Mouse (Mus musculus): Measurements from ENCODE around the gene Mrpl1.
A peak's percentile ranks its signal among the peaks of the same experiment; 100 is the strongest.

The Mrpl1 gene

GRCm38 (mm10) chr5:96207531-96207930 lies 1.8 kb upstream of the Mrpl1 start:
- DNase-seq (ENCODE audit: low spot score in 2 of 2): no peak

DNA sequence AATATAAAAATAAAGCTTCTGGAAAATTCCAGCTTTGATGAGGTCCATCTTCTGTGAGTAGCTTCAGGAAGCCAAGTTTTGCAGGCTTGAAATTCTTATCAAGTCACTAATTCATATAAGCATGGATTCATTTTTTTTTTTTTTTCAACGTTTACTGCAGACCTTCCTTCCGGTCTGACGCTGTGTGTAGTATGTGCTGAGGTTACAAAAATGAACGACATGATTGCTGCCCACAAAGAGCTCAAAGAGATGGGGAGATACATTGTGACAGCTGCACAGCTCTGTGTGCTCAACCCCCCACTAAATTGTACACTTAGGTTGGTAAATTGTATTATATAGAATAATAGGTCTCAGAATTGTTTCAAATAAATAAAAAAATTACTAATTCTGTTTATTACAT lies 750 bp upstream of the Mrpl1 start:
- DNase-seq (ENCODE audit: low spot score in 2 of 2): no peak

DNA sequence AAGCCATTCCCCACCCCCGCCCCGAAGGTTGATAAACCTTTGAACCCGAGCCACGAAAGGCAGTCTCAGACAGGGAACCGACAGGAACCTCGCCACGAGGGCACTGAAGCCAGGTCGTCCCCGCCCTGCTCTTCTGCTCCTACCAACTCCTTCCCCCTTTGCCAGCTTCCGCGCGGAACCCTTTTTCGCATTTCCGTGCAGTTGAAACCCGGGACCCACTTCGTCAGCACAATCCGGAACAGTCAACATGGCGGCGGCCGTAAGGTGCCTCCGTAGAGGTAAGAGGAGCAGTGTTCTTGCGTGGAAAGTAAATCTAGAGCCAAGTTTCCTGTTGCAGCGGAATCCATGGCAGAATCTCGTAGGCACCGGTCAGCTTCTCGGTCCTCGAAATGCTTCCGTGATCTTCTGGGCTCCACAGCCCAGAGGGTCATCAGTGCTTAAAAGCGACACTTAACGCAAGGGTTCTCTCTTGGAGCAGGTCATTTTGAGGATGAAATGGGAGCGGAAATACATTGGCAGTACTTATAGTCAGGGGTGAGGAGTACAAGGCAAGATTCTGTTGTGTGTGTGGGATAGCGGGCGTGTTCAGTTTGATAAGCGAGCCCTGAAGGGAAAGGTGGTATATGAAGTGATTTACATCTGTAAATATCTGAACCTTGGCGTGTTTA lies 757 bp downstream of the Mrpl1 start:
- peak; percentile 90 to 94 for DNase-seq (ENCODE audit: low spot score in 2 of 2)

GRCm38 (mm10) chr5:96218648-96219047 lies 9.4 kb downstream of the Mrpl1 start:
- DNase-seq (ENCODE audit: low spot score in 2 of 2): no peak

- no peak for DNase-seq (ENCODE audit: low spot score in 2 of 2)
These were observed 10.2 kb downstream of the Mrpl1 start for GRCm38 (mm10) chr5:96219512-96219911.

GRCm38 (mm10) chr5:96221298-96221697 lies 12.0 kb downstream of the Mrpl1 start:
- no peak for DNase-seq (ENCODE audit: low spot score in 2 of 2)

DNA sequence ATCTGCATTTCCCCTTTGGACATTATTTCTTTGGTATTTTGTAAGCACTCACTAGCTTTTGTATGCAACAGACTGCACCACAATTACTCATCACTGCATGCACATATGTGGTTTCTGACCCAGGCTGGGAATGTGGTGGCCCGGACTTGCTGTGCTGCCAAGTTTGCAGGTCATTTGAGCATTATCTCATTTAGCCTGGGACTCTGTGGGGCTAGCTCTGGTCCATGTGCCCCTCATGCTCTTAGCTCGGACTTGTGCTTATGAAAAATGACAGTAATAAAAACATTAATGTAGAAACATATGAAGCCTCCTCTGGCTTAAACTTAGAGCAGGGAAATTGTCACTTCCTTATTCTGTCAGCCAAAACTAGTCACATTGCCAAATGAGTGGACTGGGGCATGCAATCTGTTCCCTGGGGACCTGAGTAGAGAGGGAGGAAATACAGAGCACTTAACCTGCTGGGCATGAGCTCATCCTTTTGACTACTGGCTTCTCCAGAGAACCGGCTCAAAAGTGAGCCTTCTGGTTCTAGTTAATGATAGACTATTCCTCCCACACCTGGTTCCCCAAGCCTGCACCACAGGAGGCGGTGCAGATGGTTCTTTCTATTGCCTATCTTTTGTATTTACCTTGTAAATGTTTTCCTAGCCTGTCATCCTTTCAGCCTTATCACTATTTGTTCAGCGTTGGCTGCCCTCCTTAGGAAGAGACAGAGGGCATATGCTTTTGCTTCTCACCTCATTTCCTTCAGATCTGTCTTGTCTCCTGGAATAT lies 12.7 kb downstream of the Mrpl1 start:
- DNase-seq (ENCODE audit: low spot score in 2 of 2): peak; percentile 26 to 36

GRCm38 (mm10) chr5:96222964-96223363 lies 13.7 kb downstream of the Mrpl1 start:
- DNase-seq (ENCODE audit: low spot score in 2 of 2): no peak

DNA sequence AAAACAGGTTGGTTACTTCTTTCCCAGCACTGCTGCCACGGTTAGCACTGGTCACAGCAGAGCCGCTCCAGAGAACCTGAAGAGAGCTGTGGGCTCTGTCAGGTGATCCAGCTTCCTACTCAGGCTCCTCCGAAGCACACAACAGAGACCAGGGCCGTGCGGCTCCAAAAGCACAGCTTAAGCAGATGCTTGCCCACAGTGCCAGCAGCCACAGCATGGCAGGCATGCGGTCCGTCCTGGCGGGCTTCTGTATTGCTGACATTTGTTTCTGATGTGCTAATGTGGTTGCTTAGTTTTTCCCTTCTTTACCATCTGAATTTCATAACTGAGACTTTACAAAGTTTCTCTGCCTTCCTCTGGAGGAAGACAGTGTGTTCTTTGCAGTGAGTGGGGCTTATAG lies 17.2 kb downstream of the Mrpl1 start:
- no peak for DNase-seq (ENCODE audit: low spot score in 2 of 2)

GRCm38 (mm10) chr5:96228967-96229366 lies 19.7 kb downstream of the Mrpl1 start:
- DNase-seq (ENCODE audit: low spot score in 2 of 2): no peak

GRCm38 (mm10) chr5:96238797-96239196 lies 29.5 kb downstream of the Mrpl1 start:
- DNase-seq (ENCODE audit: low spot score in 2 of 2): no peak

DNA sequence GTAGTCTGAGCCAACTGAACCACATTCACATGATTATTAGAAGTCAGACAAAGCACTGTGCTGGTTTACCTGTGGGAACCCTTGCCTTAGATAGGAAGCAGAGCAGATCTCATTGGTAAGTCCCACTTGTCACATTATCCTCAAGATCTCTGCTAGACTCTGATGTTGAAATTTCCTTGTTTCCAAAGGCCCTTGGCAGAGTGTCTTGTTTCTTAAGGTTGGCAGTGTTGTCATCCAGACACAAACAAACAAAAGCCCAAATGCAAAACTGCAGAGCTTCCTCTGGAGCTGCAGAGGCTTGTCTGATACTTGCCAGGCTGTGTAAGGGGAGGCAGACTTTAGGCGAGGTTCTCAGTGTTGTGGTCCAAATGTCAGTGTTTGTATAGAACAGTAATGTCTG lies 31.6 kb downstream of the Mrpl1 start:
- DNase-seq (ENCODE audit: low spot score in 2 of 2): no peak

DNA sequence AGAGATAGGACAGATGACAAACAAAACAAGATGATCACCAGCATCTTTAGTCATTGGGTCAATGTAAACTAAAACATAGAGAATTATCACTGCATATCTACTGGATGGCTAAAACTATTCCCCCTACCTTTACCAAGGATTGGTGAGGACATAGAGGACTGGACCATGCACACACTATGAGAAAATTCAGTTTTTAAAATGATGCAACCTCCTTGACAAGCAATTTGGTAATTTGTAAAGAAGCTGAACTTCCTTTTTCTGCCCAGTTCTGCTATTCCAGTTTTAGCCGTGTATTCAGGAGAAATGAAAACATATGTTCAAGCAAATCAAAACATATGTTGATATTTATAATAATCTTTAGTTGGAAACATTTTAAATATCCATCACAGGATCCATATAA lies 35.2 kb downstream of the Mrpl1 start:
- DNase-seq (ENCODE audit: low spot score in 2 of 2): no peak

- DNase-seq (ENCODE audit: low spot score in 2 of 2): no peak
These were observed 44.7 kb downstream of the Mrpl1 start for GRCm38 (mm10) chr5:96253995-96254394.

GRCm38 (mm10) chr5:96255166-96255565 lies 45.9 kb downstream of the Mrpl1 start:
- DNase-seq (ENCODE audit: low spot score in 2 of 2): no peak

GRCm38 (mm10) chr5:96258210-96258609 lies 48.9 kb downstream of the Mrpl1 start:
- no peak for DNase-seq (ENCODE audit: low spot score in 2 of 2)

DNA sequence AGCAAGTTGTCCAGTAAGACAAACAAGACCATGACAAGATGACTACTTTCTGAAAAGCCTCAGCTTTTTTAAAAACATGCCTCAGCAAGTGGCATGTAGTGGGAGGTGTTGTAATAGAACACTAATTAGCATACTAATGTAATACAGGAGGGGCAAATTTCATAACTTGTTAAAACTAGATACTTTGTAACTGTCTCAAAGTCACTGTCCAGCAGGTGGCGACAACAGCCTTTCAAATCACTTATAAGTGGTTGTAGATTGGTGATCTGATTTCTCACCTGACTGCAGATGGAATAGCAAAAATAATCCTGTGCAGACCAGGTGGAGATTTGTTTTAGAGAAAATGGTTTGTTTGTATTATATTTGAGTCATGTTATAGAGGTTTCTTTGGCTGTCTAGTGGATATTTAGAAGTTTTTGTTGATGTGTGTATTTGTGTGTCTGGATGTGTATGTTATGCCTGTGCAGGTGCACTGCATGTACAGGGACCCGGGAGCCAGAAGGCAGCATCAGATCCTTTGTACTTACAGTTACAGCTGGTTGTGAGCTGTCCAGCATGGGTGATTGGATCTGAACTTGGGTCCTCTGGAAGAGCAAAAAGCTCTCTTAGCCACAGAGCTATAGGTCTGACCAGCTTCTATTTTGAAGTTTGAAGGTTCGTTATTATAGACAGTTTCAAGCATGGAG lies 57.9 kb downstream of the Mrpl1 start:
- peak in 1 of 2 experiments; percentile 28 for DNase-seq (ENCODE audit: low spot score in 2 of 2)

DNA sequence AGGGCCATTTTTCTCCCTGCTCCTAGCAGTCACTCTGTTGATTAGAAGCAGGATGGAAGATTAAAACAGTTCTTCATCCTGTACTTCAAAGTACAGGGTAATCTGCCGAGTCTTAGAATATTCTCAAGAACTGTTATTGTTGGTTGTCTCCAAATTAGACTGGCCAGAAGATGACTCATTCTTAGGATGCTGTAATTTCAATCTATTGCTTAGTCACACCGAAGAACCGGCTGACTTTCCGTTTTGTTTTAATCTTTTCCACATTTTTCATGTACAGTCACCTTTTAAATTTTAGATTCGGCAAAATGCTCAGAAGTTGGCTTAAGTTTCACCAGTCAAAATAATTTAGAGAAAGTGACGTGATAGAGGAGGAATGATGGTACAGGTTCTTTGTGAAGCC lies 61.8 kb downstream of the Mrpl1 start:
- DNase-seq (ENCODE audit: low spot score in 2 of 2): no peak

GRCm38 (mm10) chr5:96305786-96306185 lies 96.5 kb downstream of the Mrpl1 start:
- no peak for DNase-seq (ENCODE audit: low spot score in 2 of 2)

GRCm38 (mm10) chr5:96306271-96306670 lies 97.0 kb downstream of the Mrpl1 start:
- DNase-seq (ENCODE audit: low spot score in 2 of 2): no peak

- DNase-seq (ENCODE audit: low spot score in 2 of 2): no peak
These were observed 97.5 kb downstream of the Mrpl1 start for GRCm38 (mm10) chr5:96306826-96307225.

GRCm38 (mm10) chr5:96308086-96308485 lies 98.8 kb downstream of the Mrpl1 start:
- DNase-seq (ENCODE audit: low spot score in 2 of 2): no peak

- no peak for DNase-seq (ENCODE audit: low spot score in 2 of 2)
These were observed 99.4 kb downstream of the Mrpl1 start for GRCm38 (mm10) chr5:96308645-96309044.

Measured in heart, adult 9 months (tissue).